Mouse (Mus musculus) heart, embryonic 12.5 days (tissue): ENCODE results near the gene Gal3st2c. TPM values are rescaled to one million over a fixed set of nuclear protein-coding genes. Genes with fewer than 3 reads are reported as not detected.
"Not testable (repeated sequence)": the region's sequence is repeated elsewhere in the genome, so short reads cannot be mapped to it uniquely, and the experiment has no call there.

Source experiments
- ATAC-seq: fragments of 200-750 bp; cut with Nextera tagmentation; 2 replicates; pipeline ENCODE4 v1.8.0; 2017; ENCODE audit warnings: moderate TSS enrichment, moderate library complexity; ENCODE audit not compliant: insufficient number of reproducible peaks, low FRiP score
- H3K27ac ChIP-seq: fragments of 300-500 bp; sonication (generic); 2 replicates; pipeline ENCODE4 v1.5.1; 2016; ENCODE audit warnings: mild to moderate bottlenecking, moderate library complexity; ENCODE audit not compliant: poor library complexity, severe bottlenecking
- H3K27me3 ChIP-seq: fragments of 300-500 bp; sonication (generic); replicated peaks from 2 replicates; pipeline ENCODE4 v1.6.1; 2016; ENCODE audit warnings: mild to moderate bottlenecking, moderate library complexity
- H3K36me3 ChIP-seq: fragments of 300-500 bp; sonication (generic); 2 replicates; pipeline ENCODE4 v1.6.1; 2016; ENCODE audit warnings: mild to moderate bottlenecking, moderate library complexity
- H3K4me1 ChIP-seq: fragments of 300-500 bp; sonication (generic); replicated peaks from 2 replicates; pipeline ENCODE4 v1.6.1; 2016; ENCODE audit warnings: mild to moderate bottlenecking
- H3K4me2 ChIP-seq: fragments of 300-500 bp; sonication (generic); 2 replicates; pipeline ENCODE4 v1.6.1; 2016; ENCODE audit warnings: mild to moderate bottlenecking, moderate library complexity
- H3K4me3 ChIP-seq: fragments of 300-500 bp; sonication (generic); 2 replicates; pipeline ENCODE4 v1.5.1; 2016; ENCODE audit warnings: mild to moderate bottlenecking
- H3K9ac ChIP-seq: fragments of 300-500 bp; sonication (generic); 2 replicates; pipeline ENCODE4 v1.6.1; 2016; ENCODE audit warnings: mild to moderate bottlenecking, moderate library complexity
- H3K9me3 ChIP-seq: fragments of 300-500 bp; sonication (generic); replicated peaks from 2 replicates; pipeline ENCODE4 v1.6.1; 2016; ENCODE audit warnings: mild to moderate bottlenecking, moderate library complexity
- WGBS: fragments of 180-500 bp; shearing (Covaris S2); methylation state at CpG from one replicate; pipeline ENCODE4 v1.1.7; 2016; 5-methylcytosine and 5-hydroxymethylcytosine counted together
- polyA plus RNA-seq: library from polyadenylated mRNA; unstranded; fragments of >200 nt; fragmentation: Nextera tagmentation; extraction: Ambion mirVana; gene quantifications from 2 replicates; pipeline ENCODE4 v1.2.1, GENCODE M21; 2016

Gal3st2c gene
- polyA plus RNA-seq, 1 experiment from 2014 or later = not detected

- Histone ChIP-seq H3K27me3 (no peaks in the 10 kb centered on the region), H3K36me3 (no peaks in the 10 kb centered on the region), H3K9me3 (no peaks in the 10 kb centered on the region), H3K4me1 (no peaks in the 10 kb centered on the region), H3K4me2 (no peak overlapping the region), H3K27ac (no peak overlapping the region), H3K9ac (no peak overlapping the region), H3K4me3 (no peak overlapping the region)
- no peak for ATAC-seq
- 73% methylated on average over 4 of the region's 4 CpGs for WGBS
Measured at GRCm38 (mm10) chr1:94046544-94046943, 56.2 kb downstream of the Gal3st2c start.

GRCm38 (mm10) chr1:94051104-94051503, 60.8 kb downstream of the Gal3st2c start:
- Histone ChIP-seq H3K4me3 (no peak overlapping the region), H3K27me3 (no peaks in the 10 kb centered on the region), H3K27ac (no peak overlapping the region), H3K9me3 (no peaks in the 10 kb centered on the region), H3K4me1 (peaks cover 9% of the 10 kb centered on the region; the same call in 1 of the 2 replicates), H3K9ac (no peak overlapping the region), H3K4me2 (no peak overlapping the region), H3K36me3 (no peaks in the 10 kb centered on the region)
- ATAC-seq = no peak
- 76% methylated on average over 5 of the region's 5 CpGs for WGBS

- Histone ChIP-seq H3K27me3 (no peaks in the 10 kb centered on the region), H3K4me2 (no peak within 1 kb of the TSS), H3K36me3 (no peaks in the 10 kb centered on the region), H3K4me1 (peaks cover 9% of the 10 kb centered on the region; the same call in 1 of the 2 replicates), H3K27ac (no peak within 1 kb of the TSS), H3K4me3 (no peak within 1 kb of the TSS), H3K9ac (no peak within 1 kb of the TSS), H3K9me3 (no peaks in the 10 kb centered on the region)
- ATAC-seq = no peak
- WGBS = 41% methylated on average over 6 of the region's 6 CpGs
Measured at GRCm38 (mm10) chr1:94052373-94052772, 62.1 kb downstream of the Gal3st2c start, which contains the start of gene Pdcd1. Gene Pdcd1, minus strand, starts transcription at chr1:94052553.

GRCm38 (mm10) chr1:94053530-94054216, 63.4 kb downstream of the Gal3st2c start:
- Histone ChIP-seq H3K4me2 (no peak overlapping the region), H3K36me3 (no peaks in the 10 kb centered on the region), H3K4me3 (no peak overlapping the region), H3K4me1 (peaks cover 9% of the 10 kb centered on the region; the same call in 1 of the 2 replicates), H3K27me3 (no peaks in the 10 kb centered on the region), H3K9me3 (no peaks in the 10 kb centered on the region), H3K27ac (no peak overlapping the region), H3K9ac (no peak overlapping the region)
- WGBS = 44% methylated on average over 7 of the region's 7 CpGs
- no peak for ATAC-seq

GRCm38 (mm10) chr1:94054481-94054880, 64.2 kb downstream of the Gal3st2c start:
- H3K4me1 ChIP-seq = peaks cover 9% of the 10 kb centered on the region; the same call in 1 of the 2 replicates
- no peak overlapping the region for H3K9ac ChIP-seq
- no peak overlapping the region for H3K4me3 ChIP-seq
- H3K36me3 ChIP-seq = no peaks in the 10 kb centered on the region
- no peak overlapping the region for H3K27ac ChIP-seq
- H3K4me2 ChIP-seq = no peak overlapping the region
- no peaks in the 10 kb centered on the region for H3K27me3 ChIP-seq
- WGBS = 84% methylated on average over 1 of the region's 1 CpGs
- no peak for ATAC-seq
- H3K9me3 ChIP-seq = no peaks in the 10 kb centered on the region

GRCm38 (mm10) chr1:94055966-94056365, 65.7 kb downstream of the Gal3st2c start:
- no peaks in the 10 kb centered on the region for H3K27me3 ChIP-seq
- H3K4me3 ChIP-seq = no peak overlapping the region
- H3K4me2 ChIP-seq = no peak overlapping the region
- no peaks in the 10 kb centered on the region for H3K9me3 ChIP-seq
- no peak overlapping the region for H3K27ac ChIP-seq
- H3K4me1 ChIP-seq = peaks cover 9% of the 10 kb centered on the region; the same call in 1 of the 2 replicates
- H3K9ac ChIP-seq = no peak overlapping the region
- ATAC-seq = no peak
- 40% methylated on average over 3 of the region's 3 CpGs for WGBS
- H3K36me3 ChIP-seq = no peaks in the 10 kb centered on the region

- H3K4me1 ChIP-seq = peaks cover 8% of the 10 kb centered on the region; the same call in 1 of the 2 replicates
- 85% methylated on average over 2 of the region's 2 CpGs for WGBS
Measured at GRCm38 (mm10) chr1:94057401-94057800, 67.1 kb downstream of the Gal3st2c start.

GRCm38 (mm10) chr1:94058281-94058680, 68.0 kb downstream of the Gal3st2c start:
- not testable (repeated sequence) for H3K36me3 ChIP-seq, H3K4me3 ChIP-seq, H3K4me1 ChIP-seq, H3K27ac ChIP-seq, H3K9ac ChIP-seq, H3K27me3 ChIP-seq, H3K9me3 ChIP-seq, ATAC-seq, H3K4me2 ChIP-seq
- 81% methylated on average over 1 of the region's 1 CpGs for WGBS

More at GRCm38 (mm10) chr1:94057401-94057800, 67.1 kb downstream of the Gal3st2c start:
- no peaks in the 10 kb centered on the region for H3K9me3 ChIP-seq
- no peak overlapping the region for H3K4me3 ChIP-seq
- no peak overlapping the region for H3K4me2 ChIP-seq
- ATAC-seq = no peak
- no peaks in the 10 kb centered on the region for H3K36me3 ChIP-seq
- H3K9ac ChIP-seq = no peak overlapping the region
- no peaks in the 10 kb centered on the region for H3K27me3 ChIP-seq
- no peak overlapping the region for H3K27ac ChIP-seq

Other genes starting within 250 kb of the Gal3st2c start
- gene Atg4b, start 239.0 kb upstream of the Gal3st2c start, polyA plus RNA-seq = 68.1 and 73.1 TPM in 2 replicates
- gene Thap4, start 235.6 kb upstream of the Gal3st2c start, polyA plus RNA-seq = 47.2 and 51.8 TPM in 2 replicates
- gene Dtymk, start 188.6 kb upstream of the Gal3st2c start, polyA plus RNA-seq = 183 and 191 TPM in 2 replicates
- 16.6 and 16.9 TPM in 2 replicates for gene Ing5, start 186.5 kb upstream of the Gal3st2c start, polyA plus RNA-seq
- 15.5 and 16.4 TPM in 2 replicates for gene D2hgdh, start 165.6 kb upstream of the Gal3st2c start, polyA plus RNA-seq
- gene Gal3st2, start 129.2 kb upstream of the Gal3st2c start, polyA plus RNA-seq = 0.08 TPM in 1 of 2 replicates, not detected in the other
- 0.08 TPM in 1 of 2 replicates, not detected in the other for gene Gal3st2b, start 72.2 kb upstream of the Gal3st2c start, polyA plus RNA-seq
- not detected in 2 replicates for gene Neu4, start 29.9 kb downstream of the Gal3st2c start, polyA plus RNA-seq
- 0.31 TPM in 1 of 2 replicates, not detected in the other for gene Pdcd1, start 62.0 kb downstream of the Gal3st2c start, polyA plus RNA-seq